Mouse (Mus musculus) CH12.LX (cell line): ENCODE results near the gene Cep78. TPM values are rescaled to one million over a fixed set of nuclear protein-coding genes. Genes with fewer than 3 reads are reported as not detected.

ENCODE experiments used
- DNase-seq: peaks from one replicate; pipeline ENCODE4 v3.0.0-alpha.2; 2013; ENCODE audit errors: extremely low read depth
- H3K27ac ChIP-seq: 2 replicates; pipeline ENCODE4 v1.5.1; 2012; ENCODE audit warnings: low read depth, mild to moderate bottlenecking, control low read depth, moderate library complexity; ENCODE audit not compliant: insufficient read depth
- H3K27me3 ChIP-seq: replicated peaks from 2 replicates; pipeline ENCODE3; 2012; ENCODE audit warnings: inconsistent platforms
- H3K36me3 ChIP-seq, 2 experiments: replicated peaks in 1 of 2; 2 replicates each; pipeline versions ENCODE3 to v1.6.1; 2012; ENCODE audit warnings: inconsistent platforms in 1 of 2, low read length in 1 of 2, mild to moderate bottlenecking in 1 of 2, mixed read lengths in 1 of 2, moderate library complexity in 1 of 2; ENCODE audit not compliant: control insufficient read depth in 1 of 2, insufficient read depth in 1 of 2
- H3K4me1 ChIP-seq, 2 experiments: 2 replicates each; pipeline ENCODE4 v1.6.1; 2012; ENCODE audit warnings: inconsistent platforms in 1 of 2, moderate library complexity in 1 of 2; ENCODE audit not compliant: insufficient read depth in 2 of 2, control insufficient read depth in 1 of 2
- H3K4me2 ChIP-seq: 2 replicates; pipeline ENCODE4 v1.6.1; 2012; ENCODE audit warnings: low read depth, mild to moderate bottlenecking, control low read depth; ENCODE audit not compliant: poor library complexity, insufficient read depth, severe bottlenecking
- H3K4me3 ChIP-seq, 3 experiments: fragments of 150-350 bp in 1 of 3; sonication (generic) in 1 of 3; replicated peaks in 1 of 3; 2 replicates each; pipeline versions ENCODE3 to v1.5.1; 2011 to 2012; ENCODE audit warnings: low read depth in 2 of 3, low read length in 2 of 3, mild to moderate bottlenecking in 2 of 3, moderate library complexity in 2 of 3, control low read depth in 1 of 3, improper control_type of control experiment in 1 of 3, inconsistent platforms in 1 of 3, mixed read lengths in 1 of 3; ENCODE audit not compliant: poor library complexity in 1 of 3
- H3K79me2 ChIP-seq: replicated peaks from 2 replicates; pipeline ENCODE4 v1.6.1; 2012; ENCODE audit warnings: mild to moderate bottlenecking, moderate library complexity; ENCODE audit not compliant: control insufficient read depth, poor library complexity, insufficient read depth, severe bottlenecking; ENCODE audit errors: extremely low read depth
- H3K9ac ChIP-seq: 2 replicates; pipeline ENCODE4 v1.6.1; 2012; ENCODE audit warnings: low read depth, mild to moderate bottlenecking, control low read depth, moderate library complexity; ENCODE audit not compliant: insufficient read depth
- H3K9me3 ChIP-seq: replicated peaks from 2 replicates; pipeline ENCODE3; 2012; ENCODE audit warnings: low read length, inconsistent platforms, mixed read lengths
- BHLHE40 ChIP-seq: IDR thresholded peaks from 2 replicates; pipeline ENCODE4 v1.6.1; 2011; ENCODE audit warnings: mild to moderate bottlenecking, low read depth, low read length, improper control_type of control experiment
- CHD1 ChIP-seq: IDR thresholded peaks from 2 replicates; pipeline ENCODE4 v1.6.1; 2012; ENCODE audit warnings: low read depth, low read length, improper control_type of control experiment, inconsistent platforms
- CHD2 ChIP-seq: IDR thresholded peaks from 2 replicates; pipeline ENCODE4 v1.6.1; 2011; ENCODE audit warnings: low read length, improper control_type of control experiment
- CTCF ChIP-seq, 2 experiments: IDR thresholded peaks in 1 of 2; conservative IDR thresholded peaks in 1 of 2; 2 replicates each; pipeline ENCODE4 v1.5.1; 2011 to 2012; ENCODE audit warnings: low read depth in 2 of 2, low read length in 2 of 2, improper control_type of control experiment in 1 of 2, inconsistent platforms in 1 of 2, mild to moderate bottlenecking in 1 of 2, moderate library complexity in 1 of 2
- E2F4 ChIP-seq: IDR thresholded peaks from 2 replicates; pipeline ENCODE4 v1.6.1; 2011; ENCODE audit warnings: low read depth, low read length, improper control_type of control experiment; ENCODE audit not compliant: insufficient replicate concordance
- GABPA ChIP-seq: IDR thresholded peaks from 2 replicates; pipeline ENCODE4 v1.6.1; 2012; ENCODE audit warnings: low read depth, low read length, improper control_type of control experiment, inconsistent platforms; ENCODE audit not compliant: insufficient replicate concordance
- HCFC1 ChIP-seq: IDR thresholded peaks from 2 replicates; pipeline ENCODE4 v1.6.1; 2012; ENCODE audit warnings: low read depth, mild to moderate bottlenecking, inconsistent platforms, low read length, improper control_type of control experiment
- IRF4 ChIP-seq: IDR thresholded peaks from 2 replicates; pipeline ENCODE4 v1.6.1; 2014; ENCODE audit warnings: low read depth, mild to moderate bottlenecking, inconsistent platforms, low read length, improper control_type of control experiment
- KAT2A ChIP-seq: IDR thresholded peaks from 2 replicates; pipeline ENCODE4 v1.6.1; 2012; ENCODE audit warnings: low read length, improper control_type of control experiment, inconsistent platforms; ENCODE audit not compliant: insufficient replicate concordance
- MAFK ChIP-seq: IDR thresholded peaks from 2 replicates; pipeline ENCODE4 v1.6.1; 2011; ENCODE audit warnings: low read length, improper control_type of control experiment; ENCODE audit not compliant: insufficient replicate concordance
- MAX ChIP-seq: IDR thresholded peaks from 2 replicates; pipeline ENCODE4 v1.6.1; 2011; ENCODE audit warnings: low read length, improper control_type of control experiment
- MAZ ChIP-seq: IDR thresholded peaks from 2 replicates; pipeline ENCODE4 v1.6.1; 2012; ENCODE audit warnings: low read depth, mild to moderate bottlenecking, inconsistent platforms, low read length, improper control_type of control experiment, moderate library complexity
- MYC ChIP-seq: IDR thresholded peaks from 2 replicates; pipeline ENCODE4 v1.6.1; 2011; ENCODE audit warnings: low read depth, mild to moderate bottlenecking, improper control_type of control experiment, low read length
- NELFE ChIP-seq: IDR thresholded peaks from 2 replicates; pipeline ENCODE4 v1.6.1; 2011; ENCODE audit warnings: low read depth, low read length, improper control_type of control experiment
- NRF1 ChIP-seq: IDR thresholded peaks from 2 replicates; pipeline ENCODE4 v1.6.1; 2014; ENCODE audit warnings: low read depth, mild to moderate bottlenecking, inconsistent platforms, low read length, improper control_type of control experiment, moderate library complexity
- POLR2A ChIP-seq: IDR thresholded peaks from 2 replicates; pipeline ENCODE4 v1.6.1; 2011; ENCODE audit warnings: low read depth, mild to moderate bottlenecking, improper control_type of control experiment, low read length
- RAD21 ChIP-seq: IDR thresholded peaks from 2 replicates; pipeline ENCODE4 v1.6.1; 2011; ENCODE audit warnings: low read depth, mild to moderate bottlenecking, low read length, improper control_type of control experiment, moderate library complexity
- RCOR1 ChIP-seq: conservative IDR thresholded peaks from 2 replicates; pipeline ENCODE4 v1.6.1; 2012; ENCODE audit warnings: low read depth, mild to moderate bottlenecking, inconsistent platforms, low read length, improper control_type of control experiment
- SIN3A ChIP-seq: IDR thresholded peaks from 2 replicates; pipeline ENCODE4 v1.6.1; 2012; ENCODE audit warnings: low read length, improper control_type of control experiment, inconsistent platforms
- TBP ChIP-seq: conservative IDR thresholded peaks from 2 replicates; pipeline ENCODE4 v1.6.1; 2011; ENCODE audit warnings: low read depth, low read length, improper control_type of control experiment
- ZC3H11A ChIP-seq: IDR thresholded peaks from 2 replicates; pipeline ENCODE4 v1.6.1; 2012; ENCODE audit warnings: low read depth, mild to moderate bottlenecking, inconsistent platforms, low read length, improper control_type of control experiment
- ZMIZ1 ChIP-seq: IDR thresholded peaks from 2 replicates; pipeline ENCODE4 v1.6.1; 2012; ENCODE audit warnings: low read depth, mild to moderate bottlenecking, inconsistent platforms, low read length, improper control_type of control experiment
- dilution Hi-C: fragments of 300-500 bp; cut with MboI; formaldehyde crosslinking; loops from 2 replicates; pipeline ENCODE4 v1.14.3; 2020; ENCODE audit warnings: low sequenced_read_pairs; ENCODE audit not compliant: extremely low pct_unique_long_range_greater_than_20kb, extremely low pct_ligation_motif_present
- in situ Hi-C: fragments of 300-500 bp; cut with MboI; formaldehyde crosslinking; loops from 3 replicates; pipeline ENCODE4 v1.14.3; 2019; ENCODE audit warnings: low sequenced_read_pairs, low pct_ligation_motif_present, low pct_unique_long_range_greater_than_20kb, mixed read lengths
- polyA plus RNA-seq: library from polyadenylated mRNA; unstranded; fragments of >175 nt; gene quantifications from 2 replicates; pipeline ENCODE4 v1.2.1, GENCODE M21; 2012; ENCODE audit warnings: low read depth; ENCODE audit not compliant: insufficient read length
- total RNA-seq, 2 experiments: library from RNA; depleted of rRNA; stranded (reverse); fragments of 300-350 nt in 1 of 2; fragments of >200 nt in 1 of 2; gene quantifications; 2 replicates each; pipeline ENCODE4 v1.2.3; 2012 to 2014

Cep78 gene
- total and polyA plus RNA-seq, 3 experiments = 9.9 to 18.3 (median 11.7) TPM

- no peaks in the 10 kb centered on the region for H3K27me3 ChIP-seq
- no peak overlapping the region for H3K9ac ChIP-seq
- no peak for DNase-seq
- dilution Hi-C loops (no loop called here), in situ Hi-C loops (no loop called here)
- H3K4me1 ChIP-seq = peaks cover 0 to 4% of the 10 kb centered on the region in 2 experiments; a peak in 1 of 4 replicates
- H3K79me2 ChIP-seq = no peaks in the 10 kb centered on the region
- peaks cover 0 to 3% of the 10 kb centered on the region in 2 experiments for H3K36me3 ChIP-seq
- H3K27ac ChIP-seq = no peak overlapping the region
- H3K4me2 ChIP-seq = no peak overlapping the region
- H3K4me3 ChIP-seq = no peak overlapping the region
- no peaks in the 10 kb centered on the region for H3K9me3 ChIP-seq
- TF ChIP-seq CTCF (conservative IDR thresholded peaks at IDR 0.05 in 1 of 2, IDR thresholded peaks at IDR 0.05 in 1 of 2; ENCODE audit: low read depth in 2 of 2, low read length in 2 of 2) (no peak), MAFK (no peak), BHLHE40 (no peak), ZC3H11A (no peak), TBP (no peak), CHD2 (no peak), ZMIZ1 (no peak), KAT2A (no peak), RCOR1 (no peak), SIN3A (no peak), IRF4 (no peak), E2F4 (no peak), CHD1 (no peak)
Observed at GRCm38 (mm10) chr19:15996901-15997564, 12.2 kb upstream of the Cep78 start.

- Histone ChIP-seq H3K9me3 (no peaks in the 10 kb centered on the region), H3K27me3 (no peaks in the 10 kb centered on the region), H3K4me1 (peaks cover 0 to 10% of the 10 kb centered on the region in 2 experiments; a peak in 2 of 4 replicates), H3K9ac (no peak overlapping the region), H3K79me2 (no peaks in the 10 kb centered on the region), H3K27ac (no peak overlapping the region), H3K4me2 (no peak overlapping the region), H3K36me3 (peaks cover 8 to 36% of the 10 kb centered on the region in 2 experiments), H3K4me3 (no peak overlapping the region)
- in situ Hi-C loops = no loop called here
- TF ChIP-seq HCFC1 (no peak), SIN3A (no peak), GABPA (no peak), NELFE (no peak), MAX (no peak), POLR2A (no peak), RAD21 (no peak), MAZ (no peak), MYC (no peak), NRF1 (no peak), ZC3H11A (no peak)
- DNase-seq = no peak
- dilution Hi-C loops = no loop called here
Observed at GRCm38 (mm10) chr19:15990102-15990501, 5.3 kb upstream of the Cep78 start.
